Mouse (Mus musculus) frontal cortex, postnatal 36 days (tissue): ENCODE measurements around the gene Nuak2.
A peak's percentile ranks its signal among the peaks of the same experiment; 100 is the strongest.

Source experiments
- DNase-seq, 2 experiments: peaks; one replicate each; pipeline ENCODE4 v3.0.0; 2022; ENCODE audit warnings: low spot score in 2 of 2

Nuak2 gene

DNA sequence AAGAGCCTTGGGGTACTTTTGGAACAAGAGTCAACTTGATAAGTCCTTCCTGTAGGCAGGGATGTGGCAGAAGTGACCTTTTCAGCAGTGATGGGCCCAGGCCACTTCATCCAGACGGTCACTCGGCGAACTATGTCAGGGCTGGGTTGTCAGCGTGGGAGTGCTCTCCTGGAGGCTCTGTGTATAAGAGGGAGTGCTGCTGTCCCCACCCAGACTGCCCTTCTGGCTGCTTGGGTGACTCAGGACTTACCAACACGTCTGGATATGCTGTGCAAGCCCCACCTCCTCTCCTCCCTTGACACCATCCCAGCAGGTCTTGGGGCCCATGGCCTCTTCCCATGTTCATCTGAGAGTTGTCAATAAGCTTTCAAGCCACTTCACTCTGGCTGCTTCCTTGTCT is 37.5 kb downstream of the Nuak2 start:
- no peak for DNase-seq

DNA sequence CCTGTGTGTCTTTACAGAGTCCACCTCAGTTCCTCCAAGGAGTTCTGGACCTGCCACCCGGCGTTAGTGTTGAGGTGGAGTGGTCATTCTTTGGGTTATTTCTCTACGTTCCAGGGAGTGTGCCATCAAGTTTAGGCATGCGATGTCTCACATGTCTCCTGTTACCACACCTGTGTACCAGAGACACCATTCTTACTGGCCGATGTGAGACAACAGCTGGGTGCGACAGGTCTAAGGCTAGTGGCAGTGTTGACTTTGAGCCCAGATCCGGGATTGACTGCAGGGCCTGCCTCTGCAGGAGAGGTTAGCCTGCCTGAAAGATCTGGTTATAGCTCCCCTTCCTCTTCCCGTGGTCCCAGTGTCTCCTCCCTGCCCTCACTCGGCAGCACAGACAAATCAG is 38.3 kb downstream of the Nuak2 start:
- DNase-seq, result no peak

DNA sequence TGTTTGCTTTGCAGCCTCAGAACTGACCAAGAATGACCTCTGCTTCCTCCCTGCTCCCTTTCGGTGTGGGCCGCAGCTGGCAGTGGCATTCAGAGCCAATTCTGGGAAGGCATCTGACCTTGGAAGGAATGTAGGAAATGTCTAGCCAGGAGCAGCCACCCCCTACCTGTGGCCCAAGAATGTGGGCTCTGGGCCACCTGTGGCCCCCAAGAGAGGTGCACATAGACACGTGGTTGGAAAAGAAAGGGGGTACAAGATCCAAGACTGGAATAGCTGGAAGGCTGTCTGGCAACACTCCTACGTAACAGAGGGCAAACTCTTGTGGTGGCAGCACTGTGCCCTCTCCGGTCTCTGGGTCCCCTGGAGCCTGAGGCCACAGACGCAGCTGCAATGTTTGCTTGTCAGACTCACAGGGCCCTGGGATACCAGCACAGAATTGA is 39.3 kb downstream of the Nuak2 start:
- no peak for DNase-seq

DNA sequence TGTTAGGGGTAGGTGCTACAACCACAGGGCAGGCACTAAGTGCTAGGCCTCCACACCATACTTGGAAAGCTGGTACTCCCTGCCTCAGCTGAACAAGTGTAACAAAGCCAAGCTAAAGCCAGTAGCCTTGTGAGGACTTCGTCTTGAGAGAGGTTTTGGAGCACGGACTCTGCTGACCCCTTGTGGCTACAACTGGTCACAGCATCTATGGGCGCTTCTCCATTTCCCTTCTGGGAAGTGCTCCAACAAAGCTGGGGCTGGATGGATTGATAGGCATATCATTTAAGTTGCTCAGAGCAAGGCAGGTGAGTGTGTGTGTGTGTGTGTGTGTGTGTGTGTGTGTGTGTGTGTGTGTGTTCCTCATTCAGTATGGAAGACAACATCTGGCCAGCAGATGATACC is 39.9 kb downstream of the Nuak2 start:
- peak; percentile 86 to 92 for DNase-seq

DNA sequence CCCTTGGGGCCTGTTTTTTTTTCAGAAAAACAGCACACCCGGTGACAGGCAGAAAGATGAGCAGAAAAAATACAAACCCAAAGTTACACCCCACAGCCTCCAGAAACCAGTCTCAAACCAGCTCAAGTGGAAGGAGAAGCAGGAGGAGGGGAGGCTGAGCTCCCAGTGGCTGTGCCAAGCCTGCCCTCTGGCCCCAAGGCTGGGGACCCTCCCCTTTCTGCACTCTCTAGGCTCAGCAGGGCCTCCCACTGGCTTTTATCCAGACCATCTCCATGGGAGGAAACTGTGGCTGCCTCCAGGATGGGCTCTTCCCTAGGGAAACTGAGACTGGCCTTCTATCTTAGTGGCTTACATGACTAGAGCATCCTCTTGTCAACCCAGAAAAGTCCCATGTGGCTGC is 40.9 kb downstream of the Nuak2 start:
- DNase-seq, result no peak

DNA sequence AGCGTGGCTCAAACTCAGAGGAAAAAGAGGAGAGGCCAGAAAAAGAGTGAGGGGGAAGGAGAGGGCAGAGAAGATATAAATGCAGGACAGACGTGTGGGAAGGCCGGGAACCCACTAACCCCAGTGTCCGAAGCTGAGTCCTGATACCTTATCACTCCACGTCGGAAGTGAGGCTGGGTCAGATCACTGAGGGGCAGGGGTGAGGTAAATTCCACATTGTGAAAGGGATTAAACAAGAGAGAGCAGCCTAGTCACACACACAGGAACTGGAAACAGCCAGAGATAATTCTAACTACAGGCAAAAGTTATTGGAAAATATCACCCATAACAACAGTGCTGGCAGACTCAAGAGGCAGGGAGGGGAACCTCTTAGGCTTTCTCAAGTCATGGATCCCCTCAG is 46.0 kb downstream of the Nuak2 start:
- DNase-seq, result no peak

DNA sequence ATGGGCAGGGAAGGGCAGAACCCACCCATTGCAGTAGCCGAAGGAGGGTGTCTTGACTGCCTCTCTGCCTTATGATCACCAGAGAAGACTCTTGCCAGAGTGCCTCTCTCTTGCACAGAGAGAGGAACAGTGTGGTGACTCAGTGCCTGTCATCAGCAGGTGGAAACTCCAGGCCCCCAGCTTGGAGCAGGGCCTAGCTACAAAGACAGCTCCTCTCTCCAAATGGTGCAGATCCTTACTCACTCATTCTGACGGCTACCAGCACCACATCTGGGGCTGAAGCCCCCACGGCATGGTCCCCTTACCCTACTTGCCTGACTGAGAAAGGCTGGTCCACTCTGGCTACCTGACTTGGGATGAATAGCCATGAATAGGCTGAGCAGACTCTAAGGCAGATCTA is 48.5 kb downstream of the Nuak2 start:
- no peak for DNase-seq

DNA sequence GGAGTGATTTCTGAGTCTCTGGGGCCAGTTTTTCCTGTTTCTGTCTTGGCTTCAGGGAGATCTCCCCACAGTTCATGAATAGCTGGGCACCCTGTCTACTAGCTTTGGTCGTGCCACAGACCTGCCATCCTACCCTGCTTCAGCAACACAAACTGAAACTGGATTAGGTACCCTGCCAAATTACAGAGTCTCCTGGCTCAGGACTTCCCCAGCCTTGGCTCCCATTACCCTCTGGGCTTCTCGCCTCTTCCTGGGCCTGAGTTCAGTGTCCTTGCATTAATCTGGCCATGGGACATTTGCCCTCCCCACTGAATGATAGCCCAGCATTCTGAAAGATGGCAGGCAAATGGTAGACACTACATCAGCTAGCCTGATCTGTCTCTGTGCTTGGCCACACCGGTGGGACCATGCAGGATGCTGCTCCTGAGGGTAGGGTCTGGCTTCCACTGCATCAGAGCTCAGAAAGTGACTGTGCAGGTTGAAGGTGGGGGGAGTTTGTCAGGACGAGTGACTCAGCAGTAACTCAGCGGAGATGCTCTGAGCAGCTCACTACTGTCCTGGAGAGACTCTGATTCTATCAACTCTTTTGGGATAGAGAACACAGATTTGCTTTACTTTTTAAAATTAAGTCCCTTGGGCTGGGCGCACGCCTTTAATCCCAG is 49.1 kb downstream of the Nuak2 start:
- no peak for DNase-seq

DNA sequence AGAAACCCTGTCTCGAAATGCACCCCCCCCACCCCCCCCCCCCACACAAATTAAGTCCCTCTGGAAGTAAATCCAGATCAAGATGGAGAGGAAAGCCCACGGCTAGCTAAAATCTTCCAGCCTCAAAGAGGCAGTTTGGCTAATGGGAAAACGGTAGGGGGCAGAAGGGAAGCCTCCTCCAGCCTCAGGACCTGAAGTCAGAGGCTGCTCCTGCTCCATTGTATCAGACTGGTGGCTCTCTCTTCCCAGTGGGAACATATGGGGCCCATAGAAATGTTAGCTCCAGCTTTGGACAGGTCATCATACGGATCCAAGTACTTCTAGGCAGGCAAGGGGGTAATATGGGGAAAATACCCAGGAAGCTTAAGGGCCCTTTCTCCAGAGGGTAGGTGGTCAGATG is 49.7 kb downstream of the Nuak2 start:
- DNase-seq, result no peak

DNA sequence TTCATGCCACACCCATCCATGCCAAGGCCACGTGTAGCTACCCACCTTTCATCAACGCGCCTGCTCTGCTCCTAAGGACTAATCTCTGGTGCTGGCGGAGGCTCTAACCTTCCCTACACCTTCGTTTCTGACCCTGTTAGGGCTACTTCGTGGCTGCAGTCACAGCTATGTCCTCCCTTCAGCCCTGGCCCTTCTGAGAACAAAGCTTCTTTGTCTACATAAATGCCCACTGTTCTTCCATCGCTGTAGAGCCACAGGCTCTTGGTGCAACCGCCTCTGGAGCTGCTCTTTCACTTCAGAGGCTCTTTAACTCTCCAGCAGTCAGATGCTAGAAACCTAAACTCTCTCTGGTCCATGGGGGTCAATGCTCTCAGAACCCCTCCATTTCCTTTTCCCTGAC is 50.3 kb downstream of the Nuak2 start:
- DNase-seq, result no peak

DNA sequence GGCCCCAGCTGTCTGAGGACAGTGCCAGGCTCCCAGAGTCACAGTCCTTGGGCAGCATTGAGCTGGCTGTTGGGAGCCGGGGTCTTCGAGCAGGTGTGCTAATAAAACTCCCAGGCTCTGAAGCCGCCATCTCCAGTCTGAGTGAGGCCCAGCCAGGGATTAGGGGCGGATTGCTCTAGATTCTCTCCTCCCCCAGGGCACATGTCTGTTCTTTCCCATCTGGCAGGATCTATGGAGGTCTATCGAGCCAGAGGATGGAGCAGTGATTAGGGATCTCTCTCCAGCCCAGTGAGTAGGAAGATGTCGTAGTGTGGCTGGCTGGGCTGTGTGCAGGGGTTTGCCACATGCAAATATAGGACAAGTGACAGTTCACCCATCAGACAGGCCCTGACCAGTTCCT is 51.0 kb downstream of the Nuak2 start:
- DNase-seq, result no peak

DNA sequence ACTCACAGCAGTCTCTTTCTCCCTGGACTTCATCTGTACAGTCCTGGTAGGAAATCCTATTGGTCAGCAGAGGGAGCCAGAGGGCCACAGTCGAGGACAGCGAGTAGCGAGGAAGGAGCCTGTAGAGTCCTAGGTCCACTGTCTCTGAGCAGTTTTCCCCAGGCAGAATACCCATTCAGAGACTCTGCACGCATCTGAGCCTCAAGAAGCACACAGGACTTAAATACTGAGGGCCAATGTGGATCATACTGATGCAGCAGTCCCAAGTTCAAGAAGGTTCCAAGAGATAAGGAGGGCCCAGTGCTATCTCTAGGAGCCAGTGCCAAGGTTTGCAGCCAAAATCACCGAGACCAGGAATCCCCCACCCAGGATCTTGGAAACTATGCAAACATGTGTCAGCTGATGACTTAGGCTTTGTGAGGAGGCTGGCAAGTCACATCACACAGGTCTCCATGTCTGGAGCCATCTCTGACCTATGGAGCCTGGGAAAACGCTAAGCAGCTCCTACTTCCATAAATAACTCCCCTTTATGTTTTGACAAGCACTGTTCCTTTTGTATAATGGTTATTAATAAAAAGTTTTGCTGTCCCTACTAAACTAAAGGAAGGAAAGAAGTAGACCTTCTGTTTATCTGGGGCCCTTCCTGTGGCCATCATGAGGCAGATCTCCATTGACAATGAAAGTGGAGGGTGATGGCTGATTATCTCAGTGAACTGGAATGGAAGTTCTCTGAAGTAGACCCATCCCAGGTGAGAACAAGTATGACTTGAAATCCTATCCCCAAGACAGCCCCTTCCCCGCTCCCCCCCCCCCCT is 52.0 kb downstream of the Nuak2 start:
- DNase-seq, result peak; percentile 82 to 89

DNA sequence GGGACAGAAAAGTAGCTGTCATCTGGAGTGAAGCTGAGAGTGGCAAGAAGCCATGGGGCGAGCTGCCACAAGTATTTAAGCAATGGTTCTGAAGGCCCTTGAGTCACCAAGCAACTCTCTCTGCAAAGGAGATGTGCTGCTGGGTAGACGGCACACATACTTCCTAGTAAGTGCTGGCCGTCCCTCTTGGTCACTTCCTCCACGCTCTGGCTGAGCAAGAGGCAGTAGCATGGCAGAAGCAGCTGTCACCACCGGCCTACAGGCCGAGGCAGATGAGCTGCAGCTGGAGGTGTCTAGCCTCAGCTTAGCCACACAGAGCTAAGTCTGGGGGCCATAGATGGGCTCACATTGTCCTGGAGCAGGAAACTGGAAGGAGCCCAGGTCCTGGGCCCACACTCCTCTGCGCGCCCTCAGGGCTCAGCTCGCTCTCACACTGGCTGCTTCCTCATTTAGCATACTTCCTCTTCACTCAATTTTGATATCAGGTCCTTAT is 54.8 kb downstream of the Nuak2 start:
- no peak for DNase-seq

DNA sequence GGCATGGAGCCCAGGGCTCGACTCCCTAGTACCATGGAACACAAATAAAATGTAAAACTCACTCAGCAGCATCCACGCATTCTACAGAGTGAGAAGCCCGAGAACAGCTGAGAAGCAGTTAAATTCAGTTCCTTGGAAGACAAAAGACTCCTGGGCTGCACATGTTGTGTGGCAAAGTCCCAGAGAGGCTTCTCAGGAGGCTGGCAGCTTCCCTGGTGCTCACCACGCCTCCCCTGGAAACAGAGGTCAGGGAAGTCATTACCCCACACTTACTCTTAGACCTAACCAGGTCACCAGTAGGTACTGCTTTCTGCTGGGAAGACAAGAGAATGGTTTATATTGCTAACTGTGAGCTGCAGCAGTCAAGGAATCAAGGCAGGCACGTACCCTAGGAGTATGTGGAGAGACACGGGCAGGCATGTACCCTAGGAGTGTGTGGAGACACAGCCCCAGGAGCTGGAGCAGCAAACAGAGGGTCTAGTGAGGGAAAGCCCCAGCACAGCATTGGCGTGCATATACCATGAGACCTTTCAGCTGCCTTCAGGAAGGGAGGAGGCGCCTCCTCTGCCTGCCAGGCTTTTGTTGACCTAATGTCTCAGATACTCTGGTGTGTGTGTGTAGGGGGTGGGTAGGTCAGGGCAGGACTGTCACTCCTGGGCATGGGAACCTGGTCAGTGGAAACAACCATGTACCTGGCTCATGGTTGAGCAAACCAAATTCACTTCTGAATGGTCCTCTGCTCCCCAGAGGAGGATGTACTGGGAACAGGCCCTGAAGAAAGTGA is 55.6 kb downstream of the Nuak2 start:
- DNase-seq, result no peak

DNA sequence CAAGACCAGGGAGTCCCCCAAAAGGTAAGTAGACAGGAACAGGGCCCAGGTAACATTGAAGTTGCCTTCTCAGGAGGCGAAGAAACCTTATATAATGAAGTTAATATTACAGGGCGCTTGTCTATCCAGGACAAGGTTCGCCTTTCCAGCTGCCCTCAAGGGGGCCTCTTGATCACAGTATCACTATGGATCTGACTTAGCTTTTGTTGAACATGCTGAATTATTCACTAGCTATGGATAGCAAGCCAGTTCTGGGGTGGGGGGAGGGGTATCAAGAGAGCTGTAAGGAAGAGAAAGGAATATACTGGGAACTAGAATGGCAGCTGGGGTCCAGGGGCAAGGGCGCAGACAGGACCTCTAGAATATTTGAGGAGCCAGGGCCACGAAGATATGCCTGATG is 56.4 kb downstream of the Nuak2 start:
- DNase-seq, result no peak

DNA sequence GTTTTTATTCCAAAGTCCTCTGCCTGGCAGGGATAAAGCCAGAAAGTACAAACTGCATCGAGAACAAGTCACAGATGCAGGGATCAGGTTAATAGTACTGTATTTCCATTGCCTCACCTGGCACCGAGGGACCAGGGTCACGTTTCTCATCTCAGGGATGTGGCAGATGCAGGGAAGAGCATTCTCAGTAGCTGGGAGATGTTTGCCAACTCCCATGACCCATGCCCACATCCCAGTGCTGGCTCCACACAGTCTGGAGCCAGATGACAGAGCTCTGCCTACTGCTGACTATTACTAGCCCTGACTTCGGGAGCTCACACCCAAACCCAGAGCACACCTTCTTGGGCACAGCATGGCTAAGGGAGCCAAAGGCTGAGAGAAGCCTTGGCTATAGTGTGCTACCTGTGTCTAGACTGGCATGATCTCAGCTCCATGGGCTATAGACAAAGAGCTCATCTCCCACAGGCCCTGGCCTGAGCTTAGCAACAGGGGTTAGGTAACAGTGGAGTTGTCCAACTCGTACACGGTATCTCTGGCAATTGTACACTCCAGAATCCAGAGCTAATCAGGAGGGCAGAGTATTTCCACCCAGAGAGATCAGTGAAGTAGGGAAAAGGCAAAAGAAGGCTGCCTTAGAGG is 57.1 kb downstream of the Nuak2 start:
- no peak for DNase-seq

DNA sequence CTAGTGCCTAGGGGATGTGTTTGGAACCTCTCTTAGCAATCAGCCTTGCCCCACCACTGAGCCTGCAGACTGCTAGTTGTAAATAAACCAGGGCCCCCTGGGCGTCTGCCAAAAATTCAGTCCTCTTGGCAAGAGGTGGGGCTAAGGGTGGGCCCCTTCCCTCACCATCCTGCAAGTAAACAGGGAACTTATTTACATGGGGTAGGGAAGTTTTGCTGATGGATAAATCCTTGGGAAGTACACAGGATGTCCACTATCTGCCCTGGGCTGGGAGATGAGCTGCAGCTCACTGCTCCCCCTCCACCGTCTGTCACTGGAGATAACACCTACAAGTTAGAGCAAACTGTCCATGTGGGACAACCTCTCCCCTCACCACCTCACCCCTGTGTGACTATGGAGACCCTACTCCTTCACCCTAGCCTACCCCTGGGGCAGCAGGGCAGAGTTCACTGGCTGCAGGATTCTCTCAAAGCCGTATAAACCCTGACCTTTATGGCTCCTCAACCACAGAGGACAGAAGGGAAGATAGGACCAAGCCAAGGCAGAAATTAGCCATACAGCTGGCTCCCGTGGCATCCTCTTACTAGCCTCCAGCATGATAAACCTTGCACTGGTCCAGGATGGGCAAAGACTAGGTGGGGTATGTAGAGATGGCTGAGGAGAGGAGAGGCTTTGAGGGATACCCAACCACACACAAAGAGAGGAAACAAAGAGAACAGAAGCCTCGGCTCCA is 58.4 kb downstream of the Nuak2 start:
- DNase-seq, result no peak

DNA sequence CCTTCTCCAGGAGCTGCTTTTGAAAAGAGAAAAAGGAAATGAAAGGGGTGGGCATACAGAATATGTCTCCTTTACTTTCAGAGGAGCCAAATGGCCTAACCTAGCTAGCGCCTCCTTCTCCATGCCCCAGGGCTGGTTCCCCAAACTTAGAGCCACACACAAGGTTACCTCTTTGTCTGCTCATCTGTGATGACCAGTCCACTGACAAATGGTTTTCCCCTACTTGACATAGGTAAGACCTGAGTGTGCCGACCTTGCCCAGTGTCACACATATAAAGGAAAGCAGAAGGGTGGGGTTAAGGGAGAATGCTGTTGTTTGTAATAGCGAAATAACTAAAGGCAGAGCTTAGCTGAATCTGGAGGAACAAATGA is 58.9 kb downstream of the Nuak2 start:
- no peak for DNase-seq

DNA sequence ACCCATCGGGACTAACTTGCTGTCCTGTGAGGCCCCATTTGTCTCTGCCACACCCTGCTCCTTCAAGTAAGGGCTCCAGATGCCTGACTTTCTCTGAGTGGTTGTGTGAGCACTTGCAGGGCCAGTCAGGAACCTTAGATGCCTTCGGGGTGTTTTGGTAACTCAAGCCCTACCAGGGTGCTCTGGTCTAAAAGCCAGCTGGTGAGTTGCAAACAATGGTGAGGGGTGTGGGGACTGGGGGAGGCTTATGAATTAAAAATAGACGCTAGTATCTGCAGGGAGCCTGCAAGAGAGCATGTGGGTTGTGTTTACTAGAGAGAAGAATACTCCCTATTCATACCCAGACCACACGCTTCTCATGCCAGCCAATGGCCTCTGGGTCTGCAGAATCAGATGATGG is 59.3 kb downstream of the Nuak2 start:
- no peak for DNase-seq

DNA sequence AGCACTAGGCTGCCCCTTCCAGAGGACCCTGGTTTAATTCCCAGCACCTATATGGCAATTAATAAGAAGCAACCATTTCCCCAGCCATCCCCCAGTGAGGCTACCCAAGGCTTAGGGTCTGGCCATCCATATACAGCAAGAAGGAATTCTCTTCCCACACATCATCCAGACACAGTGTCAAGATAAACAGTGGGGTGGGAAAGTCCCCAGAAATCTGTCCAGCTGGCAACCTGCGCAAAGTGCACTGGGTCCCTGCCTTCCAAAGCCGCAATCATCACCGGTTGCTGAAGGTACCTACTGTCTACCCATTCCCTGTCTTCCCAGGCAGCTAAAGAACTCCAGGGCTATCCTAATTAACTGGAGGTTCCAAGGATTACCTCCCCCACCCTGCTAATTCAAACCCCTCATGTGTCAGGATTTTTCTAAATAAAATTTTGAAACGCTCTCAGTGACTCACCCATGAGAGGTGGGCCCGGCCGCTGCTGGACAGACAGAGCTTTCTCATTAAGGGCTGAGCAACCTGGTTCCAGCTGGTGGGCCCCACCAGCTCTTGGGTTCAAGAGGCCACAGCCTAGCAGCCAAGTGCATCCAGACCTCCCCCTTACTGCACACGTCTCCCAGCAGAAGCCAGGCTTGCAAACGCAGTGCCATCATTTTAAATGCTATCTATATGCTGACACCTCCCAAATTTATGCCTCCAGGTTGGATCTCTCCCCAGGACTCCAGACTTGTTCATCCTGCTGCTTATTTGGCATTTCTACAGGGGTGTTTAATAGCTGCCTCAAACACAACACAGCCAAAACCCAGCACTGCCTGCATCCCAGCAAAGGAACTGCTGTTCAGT is 60.5 kb downstream of the Nuak2 start:
- no peak for DNase-seq

DNA sequence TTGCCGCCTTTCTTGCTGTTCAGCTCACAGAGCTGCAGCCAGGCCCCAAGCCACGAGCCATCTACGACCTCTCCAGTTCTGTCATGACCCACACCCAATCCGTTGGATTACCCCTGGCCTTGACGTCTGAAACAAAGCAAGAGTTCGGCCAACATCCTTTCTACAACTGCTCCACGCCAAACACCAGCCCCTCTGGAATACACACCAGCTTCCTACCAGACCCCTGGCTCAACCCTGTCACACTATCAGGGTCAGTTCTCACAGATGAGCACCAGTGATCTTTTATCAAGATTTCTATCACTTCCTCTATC is 61.1 kb downstream of the Nuak2 start:
- DNase-seq, result no peak
